Mouse (Mus musculus): ENCODE measurements around the gene Zfp692. TPM values are rescaled to one million over a fixed set of nuclear protein-coding genes. Genes with fewer than 3 reads are reported as not detected.
"Not testable (repeated sequence)": the region's sequence is repeated elsewhere in the genome, so short reads cannot be mapped to it uniquely, and the experiment has no call there.

Zfp692 gene
- polyA plus RNA-seq, 1 experiment from 2014 or later: 34.3 TPM

DNA sequence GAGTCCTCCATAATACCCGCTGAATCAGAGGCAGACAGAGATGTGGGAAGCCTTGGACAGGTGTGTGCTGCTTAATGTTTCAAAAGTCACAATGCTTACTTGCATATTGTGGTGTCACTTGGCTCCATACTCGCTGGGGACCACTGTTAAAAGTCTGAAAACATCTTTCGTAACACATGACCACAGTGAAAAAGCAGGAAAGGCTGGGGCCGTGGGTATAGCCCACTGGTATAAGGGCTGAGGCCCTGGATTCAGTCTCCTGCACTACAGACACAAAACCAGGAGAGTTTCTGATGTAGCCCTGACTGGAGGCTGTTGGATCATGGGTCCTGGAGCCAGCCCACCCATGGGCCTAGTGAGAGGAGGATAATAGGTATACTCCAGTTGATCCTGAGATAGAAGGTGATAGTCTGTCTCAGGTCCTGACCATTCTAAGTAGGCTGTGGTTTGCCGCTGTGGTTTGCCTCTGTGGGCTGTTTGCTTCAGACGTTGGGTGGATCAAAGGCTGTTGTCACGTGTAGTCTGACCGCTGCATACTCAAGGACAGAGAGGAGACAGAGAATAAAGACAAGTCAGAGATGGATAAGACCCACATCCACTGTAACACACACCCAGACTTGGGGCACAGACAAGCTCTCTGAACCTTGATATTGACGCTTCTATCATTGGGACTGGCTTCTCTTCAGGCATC lies 16.7 kb upstream of the Zfp692 start:
- WGBS: 81% methylated on average over 9 of the region's 9 CpGs
- no peak overlapping the region for H3K4me2 ChIP-seq (replicated peaks)
- H3K4me1 ChIP-seq: no peaks in the 10 kb centered on the region
- no peaks in the 10 kb centered on the region for H3K36me3 ChIP-seq
- H3K27me3 ChIP-seq: no peaks in the 10 kb centered on the region
- H3K4me3 ChIP-seq: no peak overlapping the region
- no peak overlapping the region for H3K9ac ChIP-seq (replicated peaks)
- no peak overlapping the region for H3K27ac ChIP-seq (replicated peaks)
- ATAC-seq (replicated peaks): no peak
- H3K9me3 ChIP-seq: no peaks in the 10 kb centered on the region

DNA sequence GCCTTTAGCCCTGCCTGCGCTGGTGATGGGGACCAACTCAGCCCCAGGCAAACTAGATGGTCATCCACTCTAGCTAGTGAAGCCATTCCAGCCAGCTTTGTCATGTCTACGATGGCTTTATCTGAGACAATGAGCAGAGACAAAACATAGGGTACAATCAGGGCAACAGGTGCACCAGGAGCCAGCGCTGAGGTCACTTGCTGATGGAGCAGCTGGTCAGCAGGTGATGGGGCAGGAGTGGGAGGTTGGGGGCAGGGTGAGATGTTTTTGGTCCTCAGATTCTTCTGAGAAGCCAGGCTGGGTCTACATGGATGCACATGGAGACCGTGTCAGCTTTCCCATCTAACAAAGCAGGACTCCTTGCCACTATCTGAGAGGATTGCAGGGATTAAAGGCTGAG lies 16.1 kb upstream of the Zfp692 start:
- Histone ChIP-seq H3K9ac (replicated peaks) (no peak overlapping the region), H3K4me2 (replicated peaks) (no peak overlapping the region), H3K4me3 (no peak overlapping the region), H3K9me3 (no peaks in the 10 kb centered on the region), H3K36me3 (no peaks in the 10 kb centered on the region), H3K27ac (replicated peaks) (no peak overlapping the region), H3K27me3 (no peaks in the 10 kb centered on the region), H3K4me1 (no peaks in the 10 kb centered on the region)
- ATAC-seq (replicated peaks): no peak
- WGBS: 81% methylated on average over 4 of the region's 4 CpGs

DNA sequence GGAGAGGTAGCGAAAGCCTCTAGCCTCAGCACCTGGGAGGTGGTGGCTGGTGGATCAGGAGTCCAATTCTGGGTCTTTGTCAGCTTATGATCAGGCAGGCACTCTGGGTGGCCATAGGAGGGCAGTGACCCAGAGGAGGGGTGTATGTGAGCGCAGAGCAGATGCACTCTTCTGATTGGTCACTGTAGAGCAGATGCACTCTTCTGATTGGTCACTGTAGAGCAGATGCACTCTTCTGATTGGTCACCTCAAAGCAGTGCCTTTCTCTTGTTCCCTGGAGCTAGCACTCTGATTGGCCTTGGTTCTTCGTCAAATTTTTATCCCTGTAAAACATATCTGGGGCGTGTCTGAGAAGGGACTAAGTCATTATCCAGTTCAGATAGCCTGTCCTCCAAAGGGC lies 14.1 kb upstream of the Zfp692 start:
- Histone ChIP-seq H3K4me2 (replicated peaks) (no peak overlapping the region), H3K9ac (replicated peaks) (no peak overlapping the region), H3K27me3 (no peaks in the 10 kb centered on the region), H3K4me3 (no peak overlapping the region), H3K9me3 (no peaks in the 10 kb centered on the region), H3K36me3 (no peaks in the 10 kb centered on the region), H3K4me1 (no peaks in the 10 kb centered on the region), H3K27ac (replicated peaks) (no peak overlapping the region)
- WGBS: 57% methylated on average over 4 of the region's 4 CpGs
- ATAC-seq (replicated peaks): no peak

DNA sequence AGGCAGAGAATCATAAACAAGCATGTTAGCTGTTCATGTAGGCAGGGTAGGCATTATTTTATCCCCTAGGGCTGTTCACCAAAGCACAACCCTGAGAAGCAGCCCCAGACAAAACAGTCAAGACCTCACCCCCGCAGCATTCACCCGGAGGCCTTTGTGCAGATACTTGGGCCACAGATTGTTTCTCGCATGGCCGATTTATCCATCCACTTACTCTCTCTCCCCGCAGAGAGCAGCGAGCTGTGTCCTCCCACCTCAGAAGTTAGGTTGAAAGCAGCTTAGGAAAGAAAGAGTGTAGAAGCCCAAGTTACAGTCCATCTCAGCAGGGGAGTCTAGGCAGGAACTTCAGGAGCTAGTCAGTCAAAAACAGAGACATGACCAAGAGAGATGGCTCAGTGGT lies 9.5 kb upstream of the Zfp692 start:
- no peak overlapping the region for H3K4me2 ChIP-seq (replicated peaks)
- no peaks in the 10 kb centered on the region for H3K9me3 ChIP-seq
- no peak overlapping the region for H3K9ac ChIP-seq (replicated peaks)
- no peak for ATAC-seq (replicated peaks)
- H3K4me3 ChIP-seq: no peak overlapping the region
- 25% methylated on average over 6 of the region's 6 CpGs for WGBS
- H3K27me3 ChIP-seq: no peaks in the 10 kb centered on the region
- H3K36me3 ChIP-seq: no peaks in the 10 kb centered on the region
- no peak overlapping the region for H3K27ac ChIP-seq (replicated peaks)
- 0 out of 2 replicates have a peak, but pooled peaks cover 3% of the 10 kb centered on the region for H3K4me1 ChIP-seq

DNA sequence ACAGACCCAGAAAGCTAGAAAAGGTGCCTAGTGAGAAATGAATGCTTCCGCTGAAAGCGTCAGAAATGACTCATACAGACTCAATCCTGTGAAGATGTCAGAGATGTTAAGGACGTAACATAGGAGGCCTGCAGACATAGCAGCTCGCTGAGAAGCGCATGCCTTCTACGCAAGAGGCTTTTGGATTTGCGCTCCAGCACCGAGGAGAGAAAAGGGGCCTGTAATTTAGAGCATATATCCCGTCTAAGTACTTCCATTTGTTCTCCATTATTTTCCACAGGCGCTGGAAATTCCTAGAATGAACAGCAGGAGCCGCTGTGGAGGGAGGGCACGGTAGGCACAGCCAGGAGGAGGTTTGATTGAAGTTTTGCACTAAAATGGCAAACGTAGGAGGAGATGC lies 5.8 kb upstream of the Zfp692 start:
- peak; percentile 19 for ATAC-seq (replicated peaks)
- H3K4me3 ChIP-seq: peak overlapping the region; percentile 73
- no peaks in the 10 kb centered on the region for H3K27me3 ChIP-seq
- 8% methylated on average over 13 of the region's 13 CpGs for WGBS
- H3K4me1 ChIP-seq: peaks cover 8% of the 10 kb centered on the region
- H3K27ac ChIP-seq (replicated peaks): peak overlapping the region; percentile 89
- H3K9ac ChIP-seq (replicated peaks): peak overlapping the region; percentile 35
- peak overlapping the region; percentile 74 for H3K4me2 ChIP-seq (replicated peaks)
- H3K9me3 ChIP-seq: no peaks in the 10 kb centered on the region
- H3K36me3 ChIP-seq: no peaks in the 10 kb centered on the region

DNA sequence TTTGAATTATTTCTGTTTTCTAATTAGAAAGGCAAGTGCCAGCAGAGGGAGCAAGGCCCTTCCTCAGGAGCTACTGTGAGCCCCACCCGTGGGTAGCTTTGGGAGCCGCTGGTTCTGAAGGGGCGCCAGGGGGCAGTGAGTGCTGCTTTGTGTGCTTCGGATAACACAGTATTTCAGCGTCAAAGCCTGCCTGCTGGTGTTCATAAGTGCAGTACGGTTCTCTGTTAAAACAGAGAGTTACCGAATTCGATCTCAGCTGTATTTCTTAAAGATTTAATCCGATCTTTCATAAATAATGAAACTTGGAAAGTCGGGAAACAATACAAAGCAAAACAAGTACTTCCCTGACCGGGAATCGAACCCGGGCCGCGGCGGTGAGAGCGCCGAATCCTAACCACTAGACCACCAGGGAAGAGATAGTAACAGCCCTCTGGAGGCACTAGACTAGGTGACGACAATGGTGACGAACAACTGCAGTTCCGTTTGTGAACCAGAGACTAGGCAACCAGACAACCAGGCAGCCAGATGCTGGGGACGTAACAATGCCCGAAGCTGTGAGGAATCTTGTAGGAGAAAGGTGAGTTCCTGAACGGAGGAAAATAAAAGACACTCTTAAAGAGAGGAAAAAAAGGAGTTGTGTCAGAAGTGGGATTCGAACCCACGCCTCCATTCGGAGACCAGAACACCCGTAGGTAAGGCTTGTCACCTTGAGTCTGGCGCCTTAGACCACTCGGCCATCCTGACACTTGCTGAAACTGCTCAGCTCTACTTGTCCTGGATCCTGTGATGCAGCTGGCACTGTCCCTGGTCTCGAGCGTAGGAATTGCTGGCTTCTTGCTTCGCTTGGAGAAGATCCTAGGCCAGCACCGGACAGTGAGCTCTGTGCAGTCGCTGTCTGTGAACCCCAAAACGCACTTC lies 4.8 kb upstream of the Zfp692 start:
- under 1% methylated on average over 36 of the region's 36 CpGs for WGBS
- Histone ChIP-seq H3K4me1 (peaks cover 14% of the 10 kb centered on the region), H3K9ac (replicated peaks) (peak overlapping the region; percentile 52), H3K27ac (replicated peaks) (peak overlapping the region; percentile 89), H3K27me3 (no peaks in the 10 kb centered on the region), H3K9me3 (no peaks in the 10 kb centered on the region), H3K4me3 (peak overlapping the region; percentile 73), H3K36me3 (no peaks in the 10 kb centered on the region), H3K4me2 (replicated peaks) (peak overlapping the region; percentile 74)
- peak; percentile 89 for ATAC-seq (replicated peaks)

DNA sequence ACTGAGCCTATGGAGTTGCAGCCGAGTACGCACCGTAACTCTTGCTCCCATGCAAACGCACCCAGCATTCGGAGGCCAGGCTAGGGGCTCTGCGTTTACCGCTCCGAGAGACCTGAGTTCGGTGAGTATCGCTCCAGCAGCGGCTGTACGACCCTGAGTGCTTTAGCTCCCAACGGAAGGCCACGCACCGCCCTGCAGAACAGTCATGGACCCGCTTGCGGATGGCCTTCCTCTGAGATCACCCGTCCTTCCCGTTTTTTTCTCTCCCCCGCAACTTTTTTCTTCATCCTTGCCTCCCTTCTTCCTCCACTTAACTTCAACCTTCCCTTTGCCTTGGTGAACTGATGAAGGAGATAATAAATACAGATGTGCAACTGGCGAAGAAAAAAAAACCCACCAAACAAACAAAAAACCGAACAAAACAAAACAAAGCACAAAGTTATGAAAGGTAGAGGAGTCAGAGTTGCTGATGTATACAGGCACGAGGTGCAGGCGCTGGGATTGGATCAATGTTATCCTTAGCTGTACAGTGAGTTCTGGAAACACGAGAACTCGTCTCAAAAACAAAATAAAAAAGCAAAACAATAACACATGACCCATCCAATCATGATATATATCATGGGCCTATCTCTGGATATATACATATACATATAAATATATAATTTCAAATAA lies 4.0 kb upstream of the Zfp692 start:
- ATAC-seq (replicated peaks): peak; percentile 33
- H3K4me1 ChIP-seq: peaks cover 20% of the 10 kb centered on the region
- peak overlapping the region; percentile 89 for H3K27ac ChIP-seq (replicated peaks)
- under 1% methylated on average over 26 of the region's 26 CpGs for WGBS
- H3K4me3 ChIP-seq: peak overlapping the region; percentile 73
- no peaks in the 10 kb centered on the region for H3K27me3 ChIP-seq
- no peaks in the 10 kb centered on the region for H3K9me3 ChIP-seq
- peak overlapping the region; percentile 52 for H3K9ac ChIP-seq (replicated peaks)
- H3K36me3 ChIP-seq: no peaks in the 10 kb centered on the region
- peak overlapping the region; percentile 74 for H3K4me2 ChIP-seq (replicated peaks)

DNA sequence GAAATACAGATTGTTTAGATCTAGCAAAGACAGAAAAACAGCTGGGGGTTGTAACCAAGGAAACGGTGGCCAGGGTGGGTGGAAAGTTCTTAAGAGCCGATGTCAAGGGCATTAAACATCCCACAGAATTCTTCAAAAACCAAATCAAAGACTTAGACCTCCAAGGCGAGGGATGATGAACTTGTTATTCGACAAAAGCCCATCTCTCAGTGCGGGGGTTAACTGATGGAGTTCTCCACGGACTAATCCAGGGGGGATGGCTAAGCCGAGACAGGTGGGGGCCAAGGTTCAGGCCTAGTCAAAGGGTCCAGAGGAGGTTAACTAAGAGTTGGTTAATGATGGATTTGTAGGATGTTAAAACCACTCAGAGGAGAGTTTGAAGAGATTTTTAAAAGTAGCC lies 3.3 kb upstream of the Zfp692 start:
- H3K27ac ChIP-seq (replicated peaks): no peak overlapping the region
- 10% methylated on average over 7 of the region's 7 CpGs for WGBS
- H3K27me3 ChIP-seq: no peaks in the 10 kb centered on the region
- peaks cover 23% of the 10 kb centered on the region for H3K4me1 ChIP-seq
- peak overlapping the region; percentile 5; the same call in 1 of the 2 replicates for H3K4me3 ChIP-seq
- no peaks in the 10 kb centered on the region for H3K9me3 ChIP-seq
- peak overlapping the region; percentile 35 for H3K4me2 ChIP-seq (replicated peaks)
- H3K36me3 ChIP-seq: no peaks in the 10 kb centered on the region
- no peak overlapping the region for H3K9ac ChIP-seq (replicated peaks)
- no peak for ATAC-seq (replicated peaks)

DNA sequence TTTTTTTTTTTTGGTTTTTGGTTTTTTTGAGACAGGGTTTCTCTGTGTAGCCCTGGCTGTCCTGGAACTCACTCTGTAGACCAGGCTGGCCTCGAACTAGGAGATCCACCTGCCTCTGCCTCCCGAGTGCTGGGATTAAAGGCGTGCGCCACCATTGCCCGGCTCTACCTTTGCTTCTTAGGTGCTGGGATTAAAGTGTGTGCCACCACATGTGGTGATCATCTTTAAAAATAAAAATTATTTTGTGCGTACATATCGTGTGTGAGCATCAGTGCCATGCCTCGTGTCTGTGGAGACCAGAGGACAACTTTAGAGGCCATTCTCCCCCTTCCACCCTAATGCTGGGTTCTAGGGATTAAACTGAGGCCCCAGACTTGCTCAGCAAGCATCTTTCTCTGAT lies 1.6 kb upstream of the Zfp692 start:
- WGBS: 94% methylated on average over 8 of the region's 8 CpGs
- H3K9me3 ChIP-seq; H3K27me3 ChIP-seq; H3K27ac ChIP-seq (replicated peaks); H3K36me3 ChIP-seq; H3K4me3 ChIP-seq; ATAC-seq (replicated peaks); H3K4me2 ChIP-seq (replicated peaks); H3K9ac ChIP-seq (replicated peaks): not testable (repeated sequence)
- peaks cover 23% of the 10 kb centered on the region for H3K4me1 ChIP-seq

DNA sequence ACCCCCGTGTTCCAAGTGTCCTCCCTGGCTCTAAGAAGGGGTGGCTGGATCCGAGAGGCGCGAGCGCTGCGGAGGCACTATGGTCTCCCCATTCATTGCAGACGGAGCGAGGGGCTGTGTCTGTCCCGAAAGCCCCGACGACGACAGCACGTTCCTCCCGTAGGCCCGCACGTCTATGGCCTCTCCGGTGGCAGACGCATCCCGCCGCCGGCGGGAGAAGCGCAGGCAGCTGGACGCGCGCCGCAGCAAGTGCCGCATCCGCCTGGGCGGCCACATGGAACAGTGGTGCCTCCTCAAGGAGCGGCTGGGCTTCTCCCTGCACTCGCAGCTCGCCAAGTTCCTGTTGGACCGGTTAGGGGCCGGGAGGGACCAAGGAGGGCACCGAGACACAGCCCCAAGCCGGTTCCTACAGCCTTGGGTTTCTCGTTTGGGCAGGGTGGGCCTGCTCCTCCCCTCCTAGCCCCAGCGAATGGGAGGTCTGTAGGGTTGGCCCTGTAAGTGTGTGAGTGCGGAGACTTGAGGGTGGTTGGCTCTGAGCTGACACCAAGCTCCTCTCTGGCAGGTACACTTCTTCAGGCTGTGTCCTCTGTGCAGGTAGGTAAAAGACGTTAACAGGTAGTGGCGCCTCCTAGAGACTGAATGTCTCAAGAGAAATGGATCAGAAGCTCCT lies 677 bp downstream of the Zfp692 start:
- peak; percentile 36 for ATAC-seq (replicated peaks)
- Histone ChIP-seq H3K9me3 (no peaks in the 10 kb centered on the region), H3K4me2 (replicated peaks) (peak overlapping the region; percentile 92), H3K27ac (replicated peaks) (peak overlapping the region; percentile 74), H3K9ac (replicated peaks) (peak overlapping the region; percentile 59), H3K4me3 (peak overlapping the region; percentile 48), H3K27me3 (no peaks in the 10 kb centered on the region), H3K36me3 (0 out of 2 replicates have a peak, but pooled peaks cover 2% of the 10 kb centered on the region), H3K4me1 (peaks cover 20% of the 10 kb centered on the region)
- WGBS: under 1% methylated on average over 42 of the region's 42 CpGs

DNA sequence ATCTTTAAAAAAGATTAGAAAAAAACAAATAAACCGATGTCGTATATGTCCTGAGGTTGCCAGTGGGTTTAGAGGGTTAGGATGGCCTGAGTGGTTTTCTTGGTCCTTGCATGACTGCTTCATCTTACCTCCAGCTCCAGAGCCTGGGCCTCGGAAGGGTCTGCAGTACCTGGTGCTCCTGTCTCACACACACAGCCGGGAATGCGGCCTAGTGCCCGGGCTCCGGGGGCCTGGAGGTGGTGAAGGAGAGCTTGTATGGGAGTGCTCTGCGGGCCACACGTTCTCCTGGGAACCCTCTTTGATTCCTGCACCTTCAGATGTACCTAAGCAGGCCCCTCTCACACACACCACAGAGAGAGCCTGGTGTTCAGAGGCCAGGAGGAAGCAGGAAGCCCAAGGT lies 1.8 kb downstream of the Zfp692 start:
- Histone ChIP-seq H3K27ac (replicated peaks) (no peak overlapping the region), H3K27me3 (no peaks in the 10 kb centered on the region), H3K9me3 (no peaks in the 10 kb centered on the region), H3K9ac (replicated peaks) (no peak overlapping the region), H3K4me2 (replicated peaks) (no peak overlapping the region), H3K4me3 (no peak overlapping the region), H3K36me3 (0 out of 2 replicates have a peak, but pooled peaks cover 6% of the 10 kb centered on the region), H3K4me1 (peaks cover 17% of the 10 kb centered on the region)
- 92% methylated on average over 9 of the region's 9 CpGs for WGBS
- ATAC-seq (replicated peaks): no peak
